Mouse (Mus musculus) MEL (cell line): ENCODE measurements around the gene Rhot2.

Experiments
- CTCF ChIP-seq, 3 experiments: IDR thresholded peaks in 2 of 3; conservative IDR thresholded peaks in 1 of 3; 2 replicates each; pipeline ENCODE4 v1.5.1; 2011 to 2012; ENCODE audit warnings: low read length in 3 of 3, low read depth in 2 of 3, mild to moderate bottlenecking in 2 of 3, improper control_type of control experiment in 1 of 3, inconsistent platforms in 1 of 3, mixed read lengths in 1 of 3, moderate library complexity in 1 of 3; ENCODE audit not compliant: control insufficient read depth in 1 of 3, insufficient read depth in 1 of 3, poor library complexity in 1 of 3, severe bottlenecking in 1 of 3
- GABPA ChIP-seq: IDR thresholded peaks from 2 replicates; pipeline ENCODE4 v1.6.1; 2012; ENCODE audit warnings: low read depth, mild to moderate bottlenecking, inconsistent platforms, low read length, improper control_type of control experiment, moderate library complexity
- MAZ ChIP-seq: IDR thresholded peaks from 2 replicates; pipeline ENCODE4 v1.6.1; 2012; ENCODE audit warnings: low read depth, mild to moderate bottlenecking, inconsistent platforms, low read length, improper control_type of control experiment
- NRF1 ChIP-seq: IDR thresholded peaks from 2 replicates; pipeline ENCODE4 v1.6.1; 2014; ENCODE audit warnings: low read depth, mild to moderate bottlenecking, inconsistent platforms, low read length, improper control_type of control experiment, moderate library complexity; ENCODE audit not compliant: poor library complexity, insufficient read depth, severe bottlenecking
- POLR2AphosphoS2 ChIP-seq: IDR thresholded peaks from 2 replicates; pipeline ENCODE4 v1.6.1; 2011; ENCODE audit warnings: low read length, improper control_type of control experiment
- TCF12 ChIP-seq: IDR thresholded peaks from 2 replicates; pipeline ENCODE4 v1.6.1; 2014; ENCODE audit warnings: low read depth, mild to moderate bottlenecking, inconsistent platforms, low read length, improper control_type of control experiment, moderate library complexity
- USF2 ChIP-seq, 2 experiments: IDR thresholded peaks; 2 replicates each; pipeline ENCODE4 v1.6.1; 2011 to 2012; ENCODE audit warnings: improper control_type of control experiment in 2 of 2, low read length in 2 of 2, borderline replicate concordance in 1 of 2, inconsistent platforms in 1 of 2, low read depth in 1 of 2, mild to moderate bottlenecking in 1 of 2; ENCODE audit not compliant: insufficient read depth in 1 of 2

DNA sequence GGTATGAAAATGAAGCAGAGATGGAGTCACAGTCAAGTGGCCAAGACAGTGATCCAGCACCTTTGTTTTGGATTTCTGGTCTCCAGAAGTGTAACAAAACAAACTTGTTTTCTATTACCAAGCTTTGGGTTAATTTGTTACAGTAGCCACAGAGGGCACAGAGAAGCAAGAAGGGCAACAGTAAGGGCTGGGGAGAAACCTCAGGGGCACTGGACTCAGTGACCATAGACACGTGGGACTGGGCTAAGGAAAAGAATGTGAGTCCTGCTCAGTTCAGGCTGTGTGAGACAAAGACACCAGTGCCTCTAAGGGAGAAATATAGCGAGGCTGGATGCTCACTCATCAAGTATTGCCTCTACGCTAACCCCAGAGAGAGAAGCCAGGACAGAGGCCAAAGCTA lies 28.0 kb upstream of the Rhot2 start:
- TF ChIP-seq NRF1 (no peak), USF2 (IDR thresholded peaks at IDR 0.05; ENCODE audit: borderline replicate concordance in 1 of 2, insufficient read depth in 1 of 2, low read depth in 1 of 2, low read length in 2 of 2) (no peak), TCF12 (no peak), CTCF (IDR thresholded peaks at IDR 0.05 in 2 of 3, conservative IDR thresholded peaks at IDR 0.05 in 1 of 3; ENCODE audit: control insufficient read depth in 1 of 3, insufficient read depth in 1 of 3, low read depth in 2 of 3, low read length in 3 of 3, poor library complexity in 1 of 3, severe bottlenecking in 1 of 3) (no peak), GABPA (no peak), POLR2AphosphoS2 (no peak), MAZ (no peak)
